Mouse (Mus musculus) liver, embryonic 14.5 days (tissue): ENCODE measurements around the gene Xylb. TPM values are rescaled to one million over a fixed set of nuclear protein-coding genes. Genes with fewer than 3 reads are reported as not detected.

ENCODE experiments used
- ATAC-seq: fragments of 200-750 bp; cut with Nextera tagmentation; 2 replicates; pipeline ENCODE4 v1.8.0; 2017; ENCODE audit warnings: moderate number of reproducible peaks, mild to moderate bottlenecking, moderate library complexity; ENCODE audit not compliant: insufficient read depth
- DNase-seq, 3 experiments: peaks; one replicate each; pipeline ENCODE4 v3.0.0-alpha.2; 2012 to 2013; ENCODE audit warnings: low read depth in 3 of 3, low spot score in 3 of 3
- H3K27ac ChIP-seq: fragments of 300-500 bp; sonication (generic); 2 replicates; pipeline ENCODE4 v1.5.1; 2014; ENCODE audit warnings: moderate library complexity, mild to moderate bottlenecking, control low read depth, inconsistent platforms
- H3K27me3 ChIP-seq: fragments of 300-500 bp; sonication (generic); 2 replicates; pipeline ENCODE4 v1.6.1; 2014; ENCODE audit warnings: mild to moderate bottlenecking, low read length, moderate library complexity; ENCODE audit not compliant: control insufficient read depth, insufficient read depth
- H3K36me3 ChIP-seq: fragments of 300-500 bp; sonication (generic); replicated peaks from 2 replicates; pipeline ENCODE4 v1.6.1; 2014; ENCODE audit warnings: low read depth; ENCODE audit not compliant: control insufficient read depth, insufficient read depth
- H3K4me1 ChIP-seq, 2 experiments: fragments of 200-500 bp in 1 of 2; fragments of 300-500 bp in 1 of 2; sonication (generic) in 1 of 2; replicated peaks; 2 replicates each; pipeline ENCODE4 v1.6.1; 2012 to 2014; ENCODE audit warnings: antibody characterized with exemption in 1 of 2, inconsistent platforms in 1 of 2, low read length in 1 of 2; ENCODE audit not compliant: control insufficient read depth in 2 of 2, insufficient read depth in 2 of 2
- H3K4me2 ChIP-seq: fragments of 300-500 bp; sonication (generic); 2 replicates; pipeline ENCODE4 v1.6.1; 2014; ENCODE audit warnings: low read depth, mild to moderate bottlenecking, control low read depth, moderate library complexity
- H3K4me3 ChIP-seq, 2 experiments: fragments of 200-500 bp in 1 of 2; fragments of 300-500 bp in 1 of 2; sonication (generic) in 1 of 2; 2 replicates each; pipeline ENCODE4 v1.5.1; 2012 to 2014; ENCODE audit warnings: low read depth in 2 of 2, low read length in 2 of 2, mild to moderate bottlenecking in 2 of 2, control low read depth in 1 of 2, inconsistent platforms in 1 of 2, moderate library complexity in 1 of 2; ENCODE audit not compliant: insufficient read depth in 1 of 2
- H3K9ac ChIP-seq: fragments of 300-500 bp; sonication (generic); replicated peaks from 2 replicates; pipeline ENCODE4 v1.6.1; 2014; ENCODE audit warnings: mild to moderate bottlenecking, control low read depth, moderate library complexity
- H3K9me3 ChIP-seq: fragments of 300-500 bp; sonication (generic); 2 replicates; pipeline ENCODE4 v1.6.1; 2016; ENCODE audit warnings: low read length, mixed read lengths; ENCODE audit not compliant: control insufficient read depth
- CTCF ChIP-seq: IDR thresholded peaks from 2 replicates; pipeline ENCODE4 v1.5.1; 2016; ENCODE audit warnings: antibody characterized with exemption, low read depth, control low read depth
- EP300 ChIP-seq: IDR thresholded peaks from 2 replicates; pipeline ENCODE4 v1.6.1; 2016; ENCODE audit warnings: antibody characterized with exemption, low read depth
- WGBS: fragments of 180-500 bp; shearing (Covaris S2); extraction: QIAGEN DNeasy Blood & Tissue Kit; methylation state at CpG from one replicate; pipeline ENCODE4 v1.1.7; 2014; ENCODE audit not compliant: insufficient replicate concordance; 5-methylcytosine and 5-hydroxymethylcytosine counted together
- polyA plus RNA-seq, 2 experiments: library from polyadenylated mRNA; depleted of rRNA in 1 of 2; stranded (reverse) in 1 of 2; unstranded in 1 of 2; fragments of >200 nt; fragmentation: Nextera tagmentation in 1 of 2; extraction: Ambion mirVana in 1 of 2; gene quantifications; 2 replicates each; pipeline versions ENCODE4 v1.2.1 to v1.2.3; 2012 to 2014

Xylb gene
- polyA plus RNA-seq, 2 experiments = 2.4 to 4.8 TPM

- H3K27me3 ChIP-seq = no peaks in the 10 kb centered on the region
- ATAC-seq = peak; percentile 23; the same call in 1 of the 2 replicates
- no peaks in the 10 kb centered on the region for H3K4me1 ChIP-seq
- H3K36me3 ChIP-seq = no peaks in the 10 kb centered on the region
- H3K9me3 ChIP-seq = no peaks in the 10 kb centered on the region
- H3K27ac ChIP-seq = no peak overlapping the region
- no peak for DNase-seq
- WGBS = 72% methylated on average over 2 of the region's 2 CpGs
- TF ChIP-seq CTCF (no peak), EP300 (no peak)
- no peak overlapping the region for H3K4me2 ChIP-seq
- no peak overlapping the region for H3K4me3 ChIP-seq
- H3K9ac ChIP-seq = no peak overlapping the region
These were observed 33.0 kb downstream of the Xylb start for GRCm38 (mm10) chr9:119390214-119390613.

DNA sequence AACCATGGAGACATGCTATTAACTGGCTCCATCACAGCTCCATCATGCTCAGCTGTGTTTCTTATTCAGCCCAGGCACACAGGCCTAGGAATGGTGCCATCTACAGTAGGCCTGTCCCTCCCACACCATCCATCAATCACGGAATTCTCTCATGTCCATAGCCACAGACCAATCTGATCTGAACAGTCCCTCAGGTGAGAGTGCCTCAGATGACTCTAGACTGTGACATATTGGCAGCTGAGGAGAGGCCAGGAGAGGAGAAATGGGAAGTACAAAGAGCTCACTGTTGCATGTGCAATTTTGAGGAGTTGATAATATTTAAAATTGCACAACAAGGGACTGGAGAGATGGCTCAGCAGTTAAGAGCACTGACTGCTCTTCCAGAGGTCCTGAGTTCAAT, 37.6 kb downstream of the Xylb start:
- Histone ChIP-seq H3K4me2 (no peak overlapping the region), H3K27me3 (no peaks in the 10 kb centered on the region; the same call in 1 of the 2 replicates), H3K36me3 (no peaks in the 10 kb centered on the region), H3K4me3 (no peak overlapping the region), H3K4me1 (no peaks in the 10 kb centered on the region), H3K9me3 (no peaks in the 10 kb centered on the region), H3K27ac (no peak overlapping the region), H3K9ac (no peak overlapping the region)
- 55% methylated on average over 1 of the region's 1 CpGs for WGBS
- ATAC-seq (no peak), DNase-seq (no peak)
- TF ChIP-seq CTCF = no peak

- no peak for DNase-seq
These were observed 44.2 kb downstream of the Xylb start for GRCm38 (mm10) chr9:119401351-119401750.

GRCm38 (mm10) chr9:119401801-119402214, 44.6 kb downstream of the Xylb start, which contains the start of gene Acvr2b:
TSS of gene Acvr2b (plus strand) at chr9:119402118.
- TF ChIP-seq CTCF = peak; percentile 55
- TF ChIP-seq EP300 = no peak
- Histone ChIP-seq H3K4me2 (peak within 1 kb of the TSS; percentile 65), H3K4me3 (peak within 1 kb of the TSS; percentile 67 to 72), H3K27ac (no peak within 1 kb of the TSS), H3K4me1 (peaks cover 0 to 5% of the 10 kb centered on the region in 2 experiments; a peak in 1 of 4 replicates), H3K9me3 (no peaks in the 10 kb centered on the region), H3K9ac (peak within 1 kb of the TSS; percentile 46), H3K36me3 (no peaks in the 10 kb centered on the region), H3K27me3 (peaks cover 27% of the 10 kb centered on the region)
- peak; percentile 62 to 68 (median 68) for DNase-seq
- ATAC-seq = peak; percentile 88
- 1% methylated on average over 30 of the region's 32 CpGs for WGBS

More at GRCm38 (mm10) chr9:119401351-119401750, 44.2 kb downstream of the Xylb start:
- ATAC-seq = no peak; the same call in 1 of the 2 replicates
- Histone ChIP-seq H3K4me1 (peaks cover 0 to 5% of the 10 kb centered on the region in 2 experiments; a peak in 1 of 4 replicates), H3K4me2 (peak overlapping the region; percentile 65), H3K36me3 (no peaks in the 10 kb centered on the region), H3K4me3 (peak overlapping the region; percentile 53 to 67), H3K27me3 (peaks cover 27% of the 10 kb centered on the region), H3K9me3 (no peaks in the 10 kb centered on the region), H3K27ac (no peak overlapping the region), H3K9ac (no peak overlapping the region)
- no peak for TF ChIP-seq CTCF
- no peak for TF ChIP-seq EP300
- 1% methylated on average over 7 of the region's 7 CpGs for WGBS

DNA sequence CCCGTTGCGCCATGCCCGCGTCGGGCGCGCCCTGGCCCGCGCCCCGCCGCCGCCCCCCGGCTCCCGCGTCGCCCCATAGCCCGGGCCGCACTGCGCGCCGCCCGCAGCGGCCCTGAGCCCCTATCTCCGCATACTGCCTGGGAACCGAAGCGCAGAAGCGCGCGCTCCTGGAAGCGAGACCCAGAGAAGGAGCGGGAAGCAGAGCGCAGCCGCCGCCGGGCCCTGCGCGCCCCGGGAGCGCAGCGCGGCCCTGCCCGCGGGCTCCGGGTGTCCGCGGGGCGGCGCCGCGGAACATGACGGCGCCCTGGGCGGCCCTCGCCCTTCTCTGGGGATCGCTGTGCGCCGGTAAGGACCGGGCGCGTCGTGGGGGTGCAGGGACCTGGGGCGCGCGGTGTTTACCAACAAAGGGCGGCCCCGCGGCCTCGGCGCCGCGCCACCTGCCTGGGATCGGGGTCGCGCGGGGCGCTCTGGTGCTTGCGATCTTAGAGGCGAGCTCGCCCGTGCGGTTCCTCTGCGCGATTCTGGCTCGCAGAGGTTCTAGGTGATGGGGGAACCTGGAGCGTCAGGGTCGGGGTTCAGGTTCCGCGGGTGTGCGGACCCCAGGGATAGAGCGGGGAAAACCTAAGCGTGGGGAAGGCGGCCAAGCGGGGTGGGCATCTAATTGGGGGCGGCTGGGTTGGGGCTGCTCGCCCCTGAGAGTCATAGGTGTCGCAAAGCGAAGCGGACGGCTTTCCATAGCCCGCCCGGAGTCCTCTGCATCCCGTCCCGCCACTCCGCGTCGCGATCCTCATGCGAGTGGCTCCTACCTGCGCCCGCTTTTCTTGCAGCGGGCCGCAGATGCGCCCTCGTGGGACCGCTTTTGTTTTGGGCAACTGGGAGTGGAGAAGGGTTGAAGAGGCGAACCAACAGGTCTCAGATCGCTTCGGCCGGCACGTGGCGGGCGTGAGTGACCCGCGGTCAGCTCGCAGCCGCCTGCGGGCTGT, 45.4 kb downstream of the Xylb start:
- peak overlapping the region; percentile 67 to 72 for H3K4me3 ChIP-seq
- no peak for DNase-seq
- H3K4me2 ChIP-seq = peak overlapping the region; percentile 65
- H3K36me3 ChIP-seq = no peaks in the 10 kb centered on the region
- H3K4me1 ChIP-seq = peaks cover 0 to 5% of the 10 kb centered on the region in 2 experiments; a peak in 1 of 4 replicates
- no peak overlapping the region for H3K27ac ChIP-seq
- under 1% methylated on average over 127 of the region's 127 CpGs for WGBS
- peak overlapping the region; percentile 46 for H3K9ac ChIP-seq
- peak; percentile 61 for ATAC-seq
- H3K27me3 ChIP-seq = peaks cover 27% of the 10 kb centered on the region
- no peak for TF ChIP-seq CTCF
- no peak for TF ChIP-seq EP300
- H3K9me3 ChIP-seq = no peaks in the 10 kb centered on the region
